Mouse (Mus musculus) bone marrow macrophage, adult 2 months (primary cell): Measurements from ENCODE around the gene Celsr1.

Source experiments
- CTCF ChIP-seq: IDR thresholded peaks from 2 replicates; pipeline ENCODE4 v1.5.1; 2012; ENCODE audit warnings: low read depth, mild to moderate bottlenecking, low read length, moderate library complexity
- POLR2A ChIP-seq: IDR thresholded peaks from 2 replicates; pipeline ENCODE4 v1.6.1; 2012; ENCODE audit warnings: mild to moderate bottlenecking, low read depth, low read length, borderline replicate concordance

DNA sequence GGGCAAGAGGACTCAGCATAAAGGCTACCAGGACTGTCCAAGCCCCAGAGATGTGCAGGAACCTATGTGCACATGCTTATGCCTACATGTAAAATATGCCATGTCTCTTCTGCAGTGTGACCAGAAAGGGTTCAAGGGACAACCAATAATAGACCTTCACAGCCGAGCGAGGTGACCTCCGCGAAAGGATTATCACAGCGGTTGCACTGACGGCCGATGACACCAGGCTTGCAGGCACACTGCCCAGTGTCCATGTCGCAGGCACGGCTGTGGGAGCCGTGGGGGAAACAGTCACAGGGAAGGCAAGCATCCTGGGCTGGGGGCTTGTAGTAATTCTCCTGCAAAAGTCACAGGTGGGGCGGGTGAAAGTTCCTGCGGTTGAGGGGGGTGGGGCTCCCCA lies 105.4 kb downstream of the Celsr1 start:
- TF ChIP-seq CTCF, result no peak
- no peak for TF ChIP-seq POLR2A
